Mouse (Mus musculus) MEL (cell line): ENCODE results near the gene Itsn1. TPM values are rescaled to one million over a fixed set of nuclear protein-coding genes. Genes with fewer than 3 reads are reported as not detected.
A peak's percentile ranks its signal among the peaks of the same experiment; 100 is the strongest.

Experiments used
- DNase-seq: peaks from one replicate; pipeline ENCODE4 v3.0.0; 2011; ENCODE audit warnings: low read depth, low spot score
- H3K27ac ChIP-seq: 2 replicates; pipeline ENCODE4 v1.5.1; 2012; ENCODE audit warnings: low read depth, mild to moderate bottlenecking, control low read depth, low read length, moderate library complexity; ENCODE audit not compliant: control insufficient read depth
- H3K27me3 ChIP-seq, 2 experiments: fragments of 150-350 bp in 1 of 2; sonication (generic) in 1 of 2; 2 replicates each; pipeline ENCODE4 v1.6.1; 2012; ENCODE audit warnings: low read length in 2 of 2, mild to moderate bottlenecking in 2 of 2, improper control_type of control experiment in 1 of 2, moderate library complexity in 1 of 2; ENCODE audit not compliant: insufficient read depth in 2 of 2, control insufficient read depth in 1 of 2
- H3K36me3 ChIP-seq, 2 experiments: 2 replicates each; pipeline ENCODE4 v1.6.1; 2012 to 2014; ENCODE audit warnings: low read length in 2 of 2, improper control_type of control experiment in 1 of 2, inconsistent platforms in 1 of 2, mild to moderate bottlenecking in 1 of 2; ENCODE audit not compliant: insufficient read depth in 2 of 2, control insufficient read depth in 1 of 2
- H3K4me1 ChIP-seq, 2 experiments: fragments of 150-350 bp in 1 of 2; sonication (generic) in 1 of 2; 2 replicates each; pipeline ENCODE4 v1.6.1; 2012; ENCODE audit warnings: low read length in 2 of 2, improper control_type of control experiment in 1 of 2, mild to moderate bottlenecking in 1 of 2; ENCODE audit not compliant: insufficient read depth in 2 of 2, control insufficient read depth in 1 of 2
- H3K4me3 ChIP-seq, 2 experiments: fragments of 150-350 bp in 1 of 2; sonication (generic) in 1 of 2; 2 replicates each; pipeline ENCODE4 v1.5.1; 2012; ENCODE audit warnings: low read depth in 2 of 2, low read length in 2 of 2, mild to moderate bottlenecking in 2 of 2, moderate library complexity in 2 of 2, control low read depth in 1 of 2, improper control_type of control experiment in 1 of 2; ENCODE audit not compliant: control insufficient read depth in 1 of 2, insufficient read depth in 1 of 2
- H3K79me2 ChIP-seq: 2 replicates; pipeline ENCODE4 v1.6.1; 2012; ENCODE audit warnings: mild to moderate bottlenecking, low read length, moderate library complexity; ENCODE audit not compliant: control insufficient read depth, poor library complexity, insufficient read depth
- H3K9ac ChIP-seq: 2 replicates; pipeline ENCODE4 v1.6.1; 2012; ENCODE audit warnings: low read depth, mild to moderate bottlenecking, control low read depth, low read length, moderate library complexity; ENCODE audit not compliant: control insufficient read depth, poor library complexity, severe bottlenecking
- H3K9me3 ChIP-seq: fragments of 150-350 bp; sonication (generic); replicated peaks from 2 replicates; pipeline ENCODE4 v1.6.1; 2012; ENCODE audit warnings: mild to moderate bottlenecking, low read length, improper control_type of control experiment, moderate library complexity; ENCODE audit not compliant: insufficient read depth
- BHLHE40 ChIP-seq: IDR thresholded peaks from 2 replicates; pipeline ENCODE4 v1.6.1; 2012; ENCODE audit warnings: low read depth, mild to moderate bottlenecking, inconsistent platforms, low read length, improper control_type of control experiment, borderline replicate concordance
- CHD1 ChIP-seq: IDR thresholded peaks from 2 replicates; pipeline ENCODE4 v1.6.1; 2012; ENCODE audit warnings: low read depth, mild to moderate bottlenecking, inconsistent platforms, low read length, improper control_type of control experiment
- E2F4 ChIP-seq: IDR thresholded peaks from 2 replicates; pipeline ENCODE4 v1.6.1; 2011; ENCODE audit warnings: low read depth, low read length, improper control_type of control experiment, borderline replicate concordance
- ELF1 ChIP-seq: IDR thresholded peaks from 2 replicates; pipeline ENCODE4 v1.6.1; 2014; ENCODE audit warnings: low read depth, mild to moderate bottlenecking, inconsistent platforms, low read length, improper control_type of control experiment, moderate library complexity
- EP300 ChIP-seq, 2 experiments: IDR thresholded peaks; 2 replicates each; pipeline ENCODE4 v1.6.1; 2011; ENCODE audit warnings: improper control_type of control experiment in 2 of 2, low read length in 2 of 2, low read depth in 1 of 2, mild to moderate bottlenecking in 1 of 2
- ETS1 ChIP-seq: IDR thresholded peaks from 2 replicates; pipeline ENCODE4 v1.6.1; 2012; ENCODE audit warnings: low read depth, mild to moderate bottlenecking, inconsistent platforms, low read length, improper control_type of control experiment, moderate library complexity
- GABPA ChIP-seq: IDR thresholded peaks from 2 replicates; pipeline ENCODE4 v1.6.1; 2012; ENCODE audit warnings: low read depth, mild to moderate bottlenecking, inconsistent platforms, low read length, improper control_type of control experiment, moderate library complexity
- GATA1 ChIP-seq: IDR thresholded peaks from 2 replicates; pipeline ENCODE4 v1.6.1; 2011; ENCODE audit warnings: low read depth, low read length, improper control_type of control experiment
- HCFC1 ChIP-seq: IDR thresholded peaks from 2 replicates; pipeline ENCODE4 v1.6.1; 2012; ENCODE audit warnings: low read depth, mild to moderate bottlenecking, inconsistent platforms, low read length, improper control_type of control experiment, moderate library complexity
- JUND ChIP-seq: IDR thresholded peaks from 2 replicates; pipeline ENCODE4 v1.6.1; 2011; ENCODE audit warnings: low read depth, mild to moderate bottlenecking, improper control_type of control experiment, low read length
- MAFK ChIP-seq: IDR thresholded peaks from 2 replicates; pipeline ENCODE4 v1.6.1; 2011; ENCODE audit warnings: low read depth, mild to moderate bottlenecking, low read length, improper control_type of control experiment, borderline replicate concordance
- MAX ChIP-seq: IDR thresholded peaks from 2 replicates; pipeline ENCODE4 v1.6.1; 2011; ENCODE audit warnings: low read length, improper control_type of control experiment
- MAZ ChIP-seq: IDR thresholded peaks from 2 replicates; pipeline ENCODE4 v1.6.1; 2012; ENCODE audit warnings: low read depth, mild to moderate bottlenecking, inconsistent platforms, low read length, improper control_type of control experiment
- MXI1 ChIP-seq: IDR thresholded peaks from 2 replicates; pipeline ENCODE4 v1.6.1; 2011; ENCODE audit warnings: mild to moderate bottlenecking, low read depth, low read length, improper control_type of control experiment
- MYC ChIP-seq: IDR thresholded peaks from 2 replicates; pipeline ENCODE4 v1.6.1; 2011; ENCODE audit warnings: low read depth, mild to moderate bottlenecking, low read length, improper control_type of control experiment, moderate library complexity
- NRF1 ChIP-seq: IDR thresholded peaks from 2 replicates; pipeline ENCODE4 v1.6.1; 2014; ENCODE audit warnings: low read depth, mild to moderate bottlenecking, inconsistent platforms, low read length, improper control_type of control experiment, moderate library complexity; ENCODE audit not compliant: poor library complexity, insufficient read depth, severe bottlenecking
- POLR2AphosphoS5 ChIP-seq: IDR thresholded peaks from 2 replicates; pipeline ENCODE4 v1.6.1; 2012; ENCODE audit warnings: low read depth, borderline replicate concordance, mild to moderate bottlenecking, inconsistent platforms, low read length, moderate library complexity, mixed read lengths
- RCOR1 ChIP-seq: IDR thresholded peaks from 2 replicates; pipeline ENCODE4 v1.6.1; 2012; ENCODE audit warnings: low read depth, mild to moderate bottlenecking, inconsistent platforms, low read length, improper control_type of control experiment
- SIN3A ChIP-seq: IDR thresholded peaks from 2 replicates; pipeline ENCODE4 v1.6.1; 2012; ENCODE audit warnings: low read length, improper control_type of control experiment, inconsistent platforms
- TCF12 ChIP-seq: IDR thresholded peaks from 2 replicates; pipeline ENCODE4 v1.6.1; 2014; ENCODE audit warnings: low read depth, mild to moderate bottlenecking, inconsistent platforms, low read length, improper control_type of control experiment, moderate library complexity
- UBTF ChIP-seq: IDR thresholded peaks from 2 replicates; pipeline ENCODE4 v1.6.1; 2012; ENCODE audit warnings: low read depth, mild to moderate bottlenecking, inconsistent platforms, low read length, improper control_type of control experiment, moderate library complexity, borderline replicate concordance; ENCODE audit not compliant: insufficient read depth
- USF2 ChIP-seq, 2 experiments: IDR thresholded peaks; 2 replicates each; pipeline ENCODE4 v1.6.1; 2011 to 2012; ENCODE audit warnings: improper control_type of control experiment in 2 of 2, low read length in 2 of 2, borderline replicate concordance in 1 of 2, inconsistent platforms in 1 of 2, low read depth in 1 of 2, mild to moderate bottlenecking in 1 of 2; ENCODE audit not compliant: insufficient read depth in 1 of 2
- ZC3H11A ChIP-seq: IDR thresholded peaks from 2 replicates; pipeline ENCODE4 v1.6.1; 2012; ENCODE audit warnings: low read depth, mild to moderate bottlenecking, inconsistent platforms, low read length, improper control_type of control experiment
- ZKSCAN1 ChIP-seq: IDR thresholded peaks from 2 replicates; pipeline ENCODE4 v1.6.1; 2012; ENCODE audit warnings: low read depth, mild to moderate bottlenecking, inconsistent platforms, low read length, improper control_type of control experiment, moderate library complexity
- ZMIZ1 ChIP-seq: IDR thresholded peaks from 2 replicates; pipeline ENCODE4 v1.6.1; 2012; ENCODE audit warnings: low read depth, mild to moderate bottlenecking, inconsistent platforms, low read length, improper control_type of control experiment, moderate library complexity
- polyA plus RNA-seq, 2 experiments: library from polyadenylated mRNA; stranded (reverse) in 1 of 2; unstranded in 1 of 2; fragments of >175 nt in 1 of 2; fragments of >200 nt in 1 of 2; gene quantifications; 2 replicates each; pipeline versions ENCODE4 v1.2.1 to v1.2.4; 2012; ENCODE audit warnings: low replicate concordance in 2 of 2, low read depth in 1 of 2; ENCODE audit not compliant: insufficient read length in 2 of 2, insufficient read depth in 1 of 2, missing spikeins in 1 of 2
- total RNA-seq: library from RNA; depleted of rRNA; stranded (reverse); fragments of 300-350 nt; gene quantifications from 2 replicates; pipeline ENCODE4 v1.2.3, GENCODE M21; 2012

Gene Itsn1
- total and polyA plus RNA-seq, 3 experiments = 14.7 to 36.5 TPM; not detected in 1

- Histone ChIP-seq H3K4me1 (peaks cover 6 to 7% of the 10 kb centered on the region in 2 experiments), H3K27ac (no peak overlapping the region), H3K27me3 (no peaks in the 10 kb centered on the region), H3K9me3 (no peaks in the 10 kb centered on the region), H3K9ac (no peak overlapping the region), H3K4me3 (no peak overlapping the region), H3K79me2 (peaks cover 21% of the 10 kb centered on the region), H3K36me3 (peaks cover 8 to 10% of the 10 kb centered on the region in 2 experiments)
- TF ChIP-seq GABPA (no peak), EP300 (IDR thresholded peaks at IDR 0.05; ENCODE audit: low read depth in 1 of 2, low read length in 2 of 2) (no peak), MAFK (no peak)
- no peak for DNase-seq
These were observed 199.0 kb downstream of the Itsn1 start for GRCm38 (mm10) chr16:91927911-91928630.

DNA sequence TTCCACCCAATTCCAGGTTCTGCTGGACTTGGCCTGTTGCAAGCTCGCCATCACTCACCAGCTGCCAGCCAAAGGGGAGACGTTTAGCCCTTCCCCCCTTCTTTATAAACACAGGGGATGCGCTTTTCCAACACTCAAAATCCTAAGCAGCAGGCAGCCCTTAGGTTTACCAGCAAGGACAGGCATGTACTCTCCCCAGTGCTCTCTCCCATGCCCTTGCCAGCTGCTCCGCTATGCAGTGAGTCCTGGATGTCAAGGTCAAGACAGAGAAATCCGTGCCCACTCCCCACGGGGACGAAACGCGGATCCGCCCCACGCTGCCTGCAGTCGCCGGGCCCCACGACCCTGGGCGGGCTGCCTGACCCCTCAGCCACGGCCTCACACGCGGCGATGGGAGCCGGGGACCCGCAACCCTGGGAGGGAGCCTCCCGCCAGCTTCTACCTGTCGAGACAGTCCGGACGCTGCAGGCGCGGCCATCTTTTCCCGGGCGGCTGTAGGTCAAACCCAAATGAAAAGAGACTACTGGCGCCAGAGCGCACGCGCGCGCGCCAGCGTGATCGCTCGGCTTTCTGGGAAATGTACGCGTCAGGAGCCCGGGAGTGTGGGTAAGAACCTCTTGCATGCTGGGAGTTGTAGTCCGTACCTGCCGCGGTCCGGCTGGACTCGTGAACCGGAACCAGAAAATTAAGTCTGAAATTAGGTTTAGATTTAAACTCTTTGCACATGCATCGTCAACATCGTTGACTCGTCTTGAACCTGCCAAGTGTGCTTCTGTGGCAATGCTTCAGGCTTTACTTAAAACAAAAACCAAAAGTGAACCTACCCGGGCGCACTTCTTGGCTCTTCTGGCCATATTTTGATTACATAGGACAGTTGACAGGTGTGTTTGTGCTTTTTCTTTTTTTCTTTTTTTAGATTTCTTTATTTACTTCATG, 202.3 kb downstream of the Itsn1 start:
- Histone ChIP-seq H3K9ac (peak overlapping the region; percentile 82), H3K4me3 (peak overlapping the region; percentile 65 to 87), H3K79me2 (peaks cover 21% of the 10 kb centered on the region), H3K27ac (peak overlapping the region; percentile 84), H3K4me1 (peaks cover 6 to 9% of the 10 kb centered on the region in 2 experiments; a peak in 3 of 4 replicates), H3K9me3 (no peaks in the 10 kb centered on the region), H3K36me3 (peaks cover 3 to 13% of the 10 kb centered on the region in 2 experiments), H3K27me3 (no peaks in the 10 kb centered on the region)
- peak; percentile 97 for DNase-seq
- TF ChIP-seq HCFC1 = peak; percentile 99
- no peak for TF ChIP-seq EP300 (IDR thresholded peaks at IDR 0.05; ENCODE audit: low read depth in 1 of 2, low read length in 2 of 2)
- TF ChIP-seq ELF1 = peak; percentile 74
- TF ChIP-seq MXI1 = peak; percentile 88
- peak; percentile 88 for TF ChIP-seq SIN3A
- no peak for TF ChIP-seq USF2 (IDR thresholded peaks at IDR 0.05; ENCODE audit: borderline replicate concordance in 1 of 2, insufficient read depth in 1 of 2, low read depth in 1 of 2, low read length in 2 of 2)
- peak; percentile 80; the same call in 1 of the 2 replicates for TF ChIP-seq MYC
- TF ChIP-seq E2F4 = no peak; the same call in 1 of the 2 replicates
- no peak for TF ChIP-seq MAFK
- TF ChIP-seq GABPA = no peak
- TF ChIP-seq JUND = no peak
- TF ChIP-seq BHLHE40 = no peak
- TF ChIP-seq POLR2AphosphoS5 = no peak
- TF ChIP-seq ZKSCAN1 = no peak
- TF ChIP-seq TCF12 = peak; percentile 72; the same call in 1 of the 2 replicates
- peak; percentile 54; the same call in 1 of the 2 replicates for TF ChIP-seq MAX
- TF ChIP-seq GATA1 = no peak
- TF ChIP-seq ETS1 = 0 out of 2 replicates have a peak, but pooled peaks have one; percentile 33
- TF ChIP-seq CHD1 = no peak
- no peak for TF ChIP-seq ZC3H11A
- TF ChIP-seq RCOR1 = no peak
- no peak; the same call in 1 of the 2 replicates for TF ChIP-seq ZMIZ1
- TF ChIP-seq UBTF = no peak
- no peak for TF ChIP-seq MAZ
- TF ChIP-seq NRF1 = peak; percentile 94
